Mouse (Mus musculus) MEL (cell line): ENCODE results near the gene Tnfrsf4. TPM values are rescaled to one million over a fixed set of nuclear protein-coding genes. Genes with fewer than 3 reads are reported as not detected.

Source experiments
- DNase-seq: peaks from one replicate; pipeline ENCODE4 v3.0.0; 2011; ENCODE audit warnings: low read depth, low spot score
- H3K27ac ChIP-seq: 2 replicates; pipeline ENCODE4 v1.5.1; 2012; ENCODE audit warnings: low read depth, mild to moderate bottlenecking, control low read depth, low read length, moderate library complexity; ENCODE audit not compliant: control insufficient read depth
- H3K27me3 ChIP-seq, 2 experiments: fragments of 150-350 bp in 1 of 2; sonication (generic) in 1 of 2; 2 replicates each; pipeline ENCODE4 v1.6.1; 2012; ENCODE audit warnings: low read length in 2 of 2, mild to moderate bottlenecking in 2 of 2, improper control_type of control experiment in 1 of 2, moderate library complexity in 1 of 2; ENCODE audit not compliant: insufficient read depth in 2 of 2, control insufficient read depth in 1 of 2
- H3K36me3 ChIP-seq, 2 experiments: 2 replicates each; pipeline ENCODE4 v1.6.1; 2012 to 2014; ENCODE audit warnings: low read length in 2 of 2, improper control_type of control experiment in 1 of 2, inconsistent platforms in 1 of 2, mild to moderate bottlenecking in 1 of 2; ENCODE audit not compliant: insufficient read depth in 2 of 2, control insufficient read depth in 1 of 2
- H3K4me1 ChIP-seq, 2 experiments: fragments of 150-350 bp in 1 of 2; sonication (generic) in 1 of 2; 2 replicates each; pipeline ENCODE4 v1.6.1; 2012; ENCODE audit warnings: low read length in 2 of 2, improper control_type of control experiment in 1 of 2, mild to moderate bottlenecking in 1 of 2; ENCODE audit not compliant: insufficient read depth in 2 of 2, control insufficient read depth in 1 of 2
- H3K4me3 ChIP-seq, 2 experiments: fragments of 150-350 bp in 1 of 2; sonication (generic) in 1 of 2; 2 replicates each; pipeline ENCODE4 v1.5.1; 2012; ENCODE audit warnings: low read depth in 2 of 2, low read length in 2 of 2, mild to moderate bottlenecking in 2 of 2, moderate library complexity in 2 of 2, control low read depth in 1 of 2, improper control_type of control experiment in 1 of 2; ENCODE audit not compliant: control insufficient read depth in 1 of 2, insufficient read depth in 1 of 2
- H3K79me2 ChIP-seq: 2 replicates; pipeline ENCODE4 v1.6.1; 2012; ENCODE audit warnings: mild to moderate bottlenecking, low read length, moderate library complexity; ENCODE audit not compliant: control insufficient read depth, poor library complexity, insufficient read depth
- H3K9ac ChIP-seq: 2 replicates; pipeline ENCODE4 v1.6.1; 2012; ENCODE audit warnings: low read depth, mild to moderate bottlenecking, control low read depth, low read length, moderate library complexity; ENCODE audit not compliant: control insufficient read depth, poor library complexity, severe bottlenecking
- H3K9me3 ChIP-seq: fragments of 150-350 bp; sonication (generic); replicated peaks from 2 replicates; pipeline ENCODE4 v1.6.1; 2012; ENCODE audit warnings: mild to moderate bottlenecking, low read length, improper control_type of control experiment, moderate library complexity; ENCODE audit not compliant: insufficient read depth
- CHD2 ChIP-seq: IDR thresholded peaks from 2 replicates; pipeline ENCODE4 v1.6.1; 2011; ENCODE audit warnings: low read length, improper control_type of control experiment
- CTCF ChIP-seq, 3 experiments: IDR thresholded peaks in 2 of 3; conservative IDR thresholded peaks in 1 of 3; 2 replicates each; pipeline ENCODE4 v1.5.1; 2011 to 2012; ENCODE audit warnings: low read length in 3 of 3, low read depth in 2 of 3, mild to moderate bottlenecking in 2 of 3, improper control_type of control experiment in 1 of 3, inconsistent platforms in 1 of 3, mixed read lengths in 1 of 3, moderate library complexity in 1 of 3; ENCODE audit not compliant: control insufficient read depth in 1 of 3, insufficient read depth in 1 of 3, poor library complexity in 1 of 3, severe bottlenecking in 1 of 3
- ELF1 ChIP-seq: IDR thresholded peaks from 2 replicates; pipeline ENCODE4 v1.6.1; 2014; ENCODE audit warnings: low read depth, mild to moderate bottlenecking, inconsistent platforms, low read length, improper control_type of control experiment, moderate library complexity
- EP300 ChIP-seq, 2 experiments: IDR thresholded peaks; 2 replicates each; pipeline ENCODE4 v1.6.1; 2011; ENCODE audit warnings: improper control_type of control experiment in 2 of 2, low read length in 2 of 2, low read depth in 1 of 2, mild to moderate bottlenecking in 1 of 2
- ETS1 ChIP-seq: IDR thresholded peaks from 2 replicates; pipeline ENCODE4 v1.6.1; 2012; ENCODE audit warnings: low read depth, mild to moderate bottlenecking, inconsistent platforms, low read length, improper control_type of control experiment, moderate library complexity
- GATA1 ChIP-seq: IDR thresholded peaks from 2 replicates; pipeline ENCODE4 v1.6.1; 2011; ENCODE audit warnings: low read depth, low read length, improper control_type of control experiment
- HCFC1 ChIP-seq: IDR thresholded peaks from 2 replicates; pipeline ENCODE4 v1.6.1; 2012; ENCODE audit warnings: low read depth, mild to moderate bottlenecking, inconsistent platforms, low read length, improper control_type of control experiment, moderate library complexity
- JUND ChIP-seq: IDR thresholded peaks from 2 replicates; pipeline ENCODE4 v1.6.1; 2011; ENCODE audit warnings: low read depth, mild to moderate bottlenecking, improper control_type of control experiment, low read length
- MAX ChIP-seq: IDR thresholded peaks from 2 replicates; pipeline ENCODE4 v1.6.1; 2011; ENCODE audit warnings: low read length, improper control_type of control experiment
- MAZ ChIP-seq: IDR thresholded peaks from 2 replicates; pipeline ENCODE4 v1.6.1; 2012; ENCODE audit warnings: low read depth, mild to moderate bottlenecking, inconsistent platforms, low read length, improper control_type of control experiment
- MXI1 ChIP-seq: IDR thresholded peaks from 2 replicates; pipeline ENCODE4 v1.6.1; 2011; ENCODE audit warnings: mild to moderate bottlenecking, low read depth, low read length, improper control_type of control experiment
- NELFE ChIP-seq: IDR thresholded peaks from 2 replicates; pipeline ENCODE4 v1.6.1; 2011; ENCODE audit warnings: low read depth, low read length, improper control_type of control experiment
- NRF1 ChIP-seq: IDR thresholded peaks from 2 replicates; pipeline ENCODE4 v1.6.1; 2014; ENCODE audit warnings: low read depth, mild to moderate bottlenecking, inconsistent platforms, low read length, improper control_type of control experiment, moderate library complexity; ENCODE audit not compliant: poor library complexity, insufficient read depth, severe bottlenecking
- POLR2A ChIP-seq, 2 experiments: IDR thresholded peaks; 2 replicates each; pipeline ENCODE4 v1.6.1; 2011 to 2012; ENCODE audit warnings: low read length in 2 of 2, mild to moderate bottlenecking in 2 of 2, control low read depth in 1 of 2, improper control_type of control experiment in 1 of 2, low read depth in 1 of 2, moderate library complexity in 1 of 2; ENCODE audit not compliant: control insufficient read depth in 1 of 2, insufficient read depth in 1 of 2, poor library complexity in 1 of 2
- RCOR1 ChIP-seq: IDR thresholded peaks from 2 replicates; pipeline ENCODE4 v1.6.1; 2012; ENCODE audit warnings: low read depth, mild to moderate bottlenecking, inconsistent platforms, low read length, improper control_type of control experiment
- TBP ChIP-seq: IDR thresholded peaks from 2 replicates; pipeline ENCODE4 v1.8.0; 2011; ENCODE audit warnings: low read depth, low read length, improper control_type of control experiment
- TCF12 ChIP-seq: IDR thresholded peaks from 2 replicates; pipeline ENCODE4 v1.6.1; 2014; ENCODE audit warnings: low read depth, mild to moderate bottlenecking, inconsistent platforms, low read length, improper control_type of control experiment, moderate library complexity
- UBTF ChIP-seq: IDR thresholded peaks from 2 replicates; pipeline ENCODE4 v1.6.1; 2012; ENCODE audit warnings: low read depth, mild to moderate bottlenecking, inconsistent platforms, low read length, improper control_type of control experiment, moderate library complexity, borderline replicate concordance; ENCODE audit not compliant: insufficient read depth
- ZC3H11A ChIP-seq: IDR thresholded peaks from 2 replicates; pipeline ENCODE4 v1.6.1; 2012; ENCODE audit warnings: low read depth, mild to moderate bottlenecking, inconsistent platforms, low read length, improper control_type of control experiment
- ZKSCAN1 ChIP-seq: IDR thresholded peaks from 2 replicates; pipeline ENCODE4 v1.6.1; 2012; ENCODE audit warnings: low read depth, mild to moderate bottlenecking, inconsistent platforms, low read length, improper control_type of control experiment, moderate library complexity
- ZMIZ1 ChIP-seq: IDR thresholded peaks from 2 replicates; pipeline ENCODE4 v1.6.1; 2012; ENCODE audit warnings: low read depth, mild to moderate bottlenecking, inconsistent platforms, low read length, improper control_type of control experiment, moderate library complexity
- polyA plus RNA-seq, 2 experiments: library from polyadenylated mRNA; stranded (reverse) in 1 of 2; unstranded in 1 of 2; fragments of >175 nt in 1 of 2; fragments of >200 nt in 1 of 2; gene quantifications; 2 replicates each; pipeline versions ENCODE4 v1.2.1 to v1.2.4; 2012; ENCODE audit warnings: low replicate concordance in 2 of 2, low read depth in 1 of 2; ENCODE audit not compliant: insufficient read length in 2 of 2, insufficient read depth in 1 of 2, missing spikeins in 1 of 2
- total RNA-seq: library from RNA; depleted of rRNA; stranded (reverse); fragments of 300-350 nt; gene quantifications from 2 replicates; pipeline ENCODE4 v1.2.3, GENCODE M21; 2012

Tnfrsf4 gene
- total and polyA plus RNA-seq, 3 experiments = 1.6 to 2.7 TPM; not detected in 1

DNA sequence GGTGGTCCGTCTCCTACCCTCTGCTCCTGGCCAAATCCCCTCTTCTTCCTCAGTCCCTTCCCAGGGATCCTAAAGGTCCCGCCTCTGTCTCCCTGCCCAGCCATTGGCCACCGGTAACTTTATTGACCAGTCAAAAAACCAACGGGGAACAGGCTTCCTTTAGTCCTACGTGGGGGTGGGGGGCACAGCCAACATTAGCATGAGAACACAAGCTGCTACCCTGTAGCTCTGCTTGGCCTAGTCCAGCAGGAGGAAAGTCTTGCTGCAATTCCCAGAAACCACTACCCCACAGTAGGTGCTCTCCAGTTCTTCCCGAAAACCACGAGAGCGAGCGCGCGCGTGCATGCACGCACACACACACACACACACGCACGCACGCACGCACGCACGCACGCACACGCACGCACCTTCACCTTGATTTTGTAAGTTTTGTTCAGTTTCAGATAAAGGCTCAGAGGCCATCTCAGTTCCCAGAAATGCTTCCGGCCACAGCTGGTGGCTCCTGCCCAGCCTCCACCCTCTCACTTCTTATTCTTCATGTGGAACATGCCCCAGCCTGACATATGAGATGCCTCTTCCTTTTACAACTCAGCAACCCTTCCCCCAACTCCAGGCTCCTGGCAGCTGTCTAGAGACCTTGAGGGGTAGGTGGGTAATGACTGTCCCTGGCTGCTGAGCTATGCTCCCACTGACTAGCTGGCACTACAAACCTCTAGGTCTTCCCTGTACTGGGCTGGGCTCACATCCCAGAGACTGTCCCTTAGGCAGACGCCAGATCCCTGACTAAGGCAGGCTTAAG lies 18.1 kb downstream of the Tnfrsf4 start:
- Histone ChIP-seq H3K9ac (peak overlapping the region; percentile 40), H3K4me3 (peak overlapping the region; percentile 34 to 38), H3K27me3 (no peaks in the 10 kb centered on the region), H3K27ac (peak overlapping the region; percentile 57), H3K4me1 (peaks cover 11 to 27% of the 10 kb centered on the region in 2 experiments), H3K9me3 (no peaks in the 10 kb centered on the region), H3K79me2 (no peaks in the 10 kb centered on the region), H3K36me3 (peaks cover 0 to 17% of the 10 kb centered on the region in 2 experiments; a peak in 2 of 4 replicates)
- TF ChIP-seq EP300 (IDR thresholded peaks at IDR 0.05; ENCODE audit: low read depth in 1 of 2, low read length in 2 of 2) = peak in 1 of 2 experiments; percentile 68; a peak in 2 of 4 replicates
- TF ChIP-seq CHD2 = peak; percentile 61
- TF ChIP-seq POLR2A (IDR thresholded peaks at IDR 0.05; ENCODE audit: control insufficient read depth in 1 of 2, insufficient read depth in 1 of 2, low read depth in 1 of 2, low read length in 2 of 2, poor library complexity in 1 of 2) = no peak; a peak in 1 of 4 replicates
- no peak for TF ChIP-seq JUND
- no peak for TF ChIP-seq GATA1
- no peak for TF ChIP-seq ZKSCAN1
- peak; percentile 45; the same call in 1 of the 2 replicates for TF ChIP-seq MAX
- 0 out of 2 replicates have a peak, but pooled peaks have one; percentile 5 for TF ChIP-seq TBP
- peak; percentile 30; the same call in 1 of the 2 replicates for TF ChIP-seq TCF12
- TF ChIP-seq ZMIZ1 = no peak
- no peak for TF ChIP-seq HCFC1
- 0 out of 2 replicates have a peak, but pooled peaks have one; percentile 6 for TF ChIP-seq NRF1
- TF ChIP-seq ZC3H11A = 0 out of 2 replicates have a peak, but pooled peaks have one; percentile 12
- peak; percentile 33 for TF ChIP-seq NELFE
- peak; percentile 58; the same call in 1 of the 2 replicates for TF ChIP-seq ELF1
- 0 out of 2 replicates have a peak, but pooled peaks have one; percentile 26 for TF ChIP-seq RCOR1
- 0 out of 2 replicates have a peak, but pooled peaks have one; percentile 38 for TF ChIP-seq UBTF
- TF ChIP-seq ETS1 = peak; percentile 78
- no peak for TF ChIP-seq CTCF (IDR thresholded peaks at IDR 0.05 in 2 of 3, conservative IDR thresholded peaks at IDR 0.05 in 1 of 3; ENCODE audit: control insufficient read depth in 1 of 3, insufficient read depth in 1 of 3, low read depth in 2 of 3, low read length in 3 of 3, poor library complexity in 1 of 3, severe bottlenecking in 1 of 3)
- peak; percentile 41; the same call in 1 of the 2 replicates for TF ChIP-seq MXI1
- TF ChIP-seq MAZ = 0 out of 2 replicates have a peak, but pooled peaks have one; percentile 16
- DNase-seq = peak; percentile 81
